Mouse (Mus musculus): ENCODE data around the gene Spata45. TPM values are rescaled to one million over a fixed set of nuclear protein-coding genes. Genes with fewer than 3 reads are reported as not detected.

Spata45 gene
- polyA plus RNA-seq, 2 experiments, result not detected

- TF ChIP-seq CTCF (IDR thresholded peaks at IDR 0.05; ENCODE audit: low read depth) (no peak), EP300 (IDR thresholded peaks at IDR 0.05; ENCODE audit: low read depth) (no peak)
- 78% methylated on average over 3 of the region's 3 CpGs for WGBS (ENCODE audit: insufficient replicate concordance)
Measured at GRCm38 (mm10) chr1:191053555-191053954, 17.1 kb downstream of the Spata45 start.

GRCm38 (mm10) chr1:191054870-191055532, 18.6 kb downstream of the Spata45 start:
- DNase-seq (ENCODE audit: low read depth in 3 of 3, low spot score in 3 of 3), result peak; percentile 54 to 64 (median 57)
- TF ChIP-seq CTCF (IDR thresholded peaks at IDR 0.05; ENCODE audit: low read depth) (peak; percentile 52), EP300 (IDR thresholded peaks at IDR 0.05; ENCODE audit: low read depth) (peak; percentile 57)
- Histone ChIP-seq H3K36me3 (replicated peaks; ENCODE audit: control insufficient read depth, insufficient read depth, low read depth) (no peaks in the 10 kb centered on the region), H3K9me3 (ENCODE audit: control insufficient read depth, low read length) (no peaks in the 10 kb centered on the region), H3K4me2 (ENCODE audit: low read depth) (peak overlapping the region; percentile 32), H3K27ac (peak overlapping the region; percentile 68), H3K9ac (replicated peaks) (no peak overlapping the region), H3K4me3 (ENCODE audit: insufficient read depth in 1 of 2, low read depth in 2 of 2, low read length in 2 of 2) (no peak overlapping the region), H3K4me1 (replicated peaks; ENCODE audit: control insufficient read depth in 2 of 2, insufficient read depth in 2 of 2, low read length in 1 of 2) (peaks cover 7 to 14% of the 10 kb centered on the region in 2 experiments; a peak in 3 of 4 replicates), H3K27me3 (ENCODE audit: control insufficient read depth, insufficient read depth, low read length) (no peaks in the 10 kb centered on the region)
- ATAC-seq (ENCODE audit: insufficient read depth), result peak; percentile 88
- 26% methylated on average over 8 of the region's 8 CpGs for WGBS (ENCODE audit: insufficient replicate concordance)

More at GRCm38 (mm10) chr1:191053555-191053954, 17.1 kb downstream of the Spata45 start:
- H3K27ac ChIP-seq, result no peak overlapping the region
- peaks cover 7 to 14% of the 10 kb centered on the region in 2 experiments; a peak in 3 of 4 replicates for H3K4me1 ChIP-seq (replicated peaks; ENCODE audit: control insufficient read depth in 2 of 2, insufficient read depth in 2 of 2, low read length in 1 of 2)
- DNase-seq (ENCODE audit: low read depth in 3 of 3, low spot score in 3 of 3), result no peak
- H3K9me3 ChIP-seq (ENCODE audit: control insufficient read depth, low read length), result no peaks in the 10 kb centered on the region
- no peak overlapping the region for H3K9ac ChIP-seq (replicated peaks)
- no peak overlapping the region for H3K4me3 ChIP-seq (ENCODE audit: insufficient read depth in 1 of 2, low read depth in 2 of 2, low read length in 2 of 2)
- H3K36me3 ChIP-seq (replicated peaks; ENCODE audit: control insufficient read depth, insufficient read depth, low read depth), result no peaks in the 10 kb centered on the region
- no peak overlapping the region for H3K4me2 ChIP-seq (ENCODE audit: low read depth)
- ATAC-seq (ENCODE audit: insufficient read depth), result no peak
- H3K27me3 ChIP-seq (ENCODE audit: control insufficient read depth, insufficient read depth, low read length), result no peaks in the 10 kb centered on the region

- peaks cover 7 to 14% of the 10 kb centered on the region in 2 experiments; a peak in 3 of 4 replicates for H3K4me1 ChIP-seq (replicated peaks; ENCODE audit: control insufficient read depth in 2 of 2, insufficient read depth in 2 of 2, low read length in 1 of 2)
- TF ChIP-seq EP300 (IDR thresholded peaks at IDR 0.05; ENCODE audit: low read depth) (no peak; the same call in 1 of the 2 replicates), CTCF (IDR thresholded peaks at IDR 0.05; ENCODE audit: low read depth) (peak; percentile 45)
- no peak for DNase-seq (ENCODE audit: low read depth in 3 of 3, low spot score in 3 of 3)
- no peaks in the 10 kb centered on the region for H3K36me3 ChIP-seq (replicated peaks; ENCODE audit: control insufficient read depth, insufficient read depth, low read depth)
- peak; percentile 71 for ATAC-seq (ENCODE audit: insufficient read depth)
- H3K27me3 ChIP-seq (ENCODE audit: control insufficient read depth, insufficient read depth, low read length), result no peaks in the 10 kb centered on the region
- no peak overlapping the region for H3K4me2 ChIP-seq (ENCODE audit: low read depth)
- no peak overlapping the region for H3K9ac ChIP-seq (replicated peaks)
- H3K27ac ChIP-seq, result peak overlapping the region; percentile 68; the same call in 1 of the 2 replicates
- H3K4me3 ChIP-seq (ENCODE audit: insufficient read depth in 1 of 2, low read depth in 2 of 2, low read length in 2 of 2), result no peak overlapping the region
- WGBS (ENCODE audit: insufficient replicate concordance), result 36% methylated on average over 2 of the region's 2 CpGs
- no peaks in the 10 kb centered on the region for H3K9me3 ChIP-seq (ENCODE audit: control insufficient read depth, low read length)
Measured at GRCm38 (mm10) chr1:191055533-191055873, 19.1 kb downstream of the Spata45 start.

GRCm38 (mm10) chr1:191057461-191057860, 21.0 kb downstream of the Spata45 start:
- ATAC-seq (ENCODE audit: insufficient read depth) (no peak), DNase-seq (ENCODE audit: low read depth in 3 of 3, low spot score in 3 of 3) (no peak)
- H3K36me3 ChIP-seq (replicated peaks; ENCODE audit: control insufficient read depth, insufficient read depth, low read depth), result no peaks in the 10 kb centered on the region
- no peak overlapping the region for H3K4me3 ChIP-seq (ENCODE audit: insufficient read depth in 1 of 2, low read depth in 2 of 2, low read length in 2 of 2)
- TF ChIP-seq EP300 (IDR thresholded peaks at IDR 0.05; ENCODE audit: low read depth) (no peak), CTCF (IDR thresholded peaks at IDR 0.05; ENCODE audit: low read depth) (peak; percentile 32; the same call in 1 of the 2 replicates)
- H3K9me3 ChIP-seq (ENCODE audit: control insufficient read depth, low read length), result no peaks in the 10 kb centered on the region
- H3K9ac ChIP-seq (replicated peaks), result no peak overlapping the region
- H3K27me3 ChIP-seq (ENCODE audit: control insufficient read depth, insufficient read depth, low read length), result no peaks in the 10 kb centered on the region
- peaks cover 9 to 20% of the 10 kb centered on the region in 2 experiments; a peak in 3 of 4 replicates for H3K4me1 ChIP-seq (replicated peaks; ENCODE audit: control insufficient read depth in 2 of 2, insufficient read depth in 2 of 2, low read length in 1 of 2)
- H3K27ac ChIP-seq, result no peak overlapping the region
- no peak overlapping the region for H3K4me2 ChIP-seq (ENCODE audit: low read depth)
- 58% methylated on average over 3 of the region's 3 CpGs for WGBS (ENCODE audit: insufficient replicate concordance)

GRCm38 (mm10) chr1:191062241-191062780, 25.9 kb downstream of the Spata45 start:
- Histone ChIP-seq H3K36me3 (replicated peaks; ENCODE audit: control insufficient read depth, insufficient read depth, low read depth) (peaks cover 22% of the 10 kb centered on the region), H3K27ac (peak overlapping the region; percentile 16; the same call in 1 of the 2 replicates), H3K27me3 (ENCODE audit: control insufficient read depth, insufficient read depth, low read length) (no peaks in the 10 kb centered on the region), H3K4me3 (ENCODE audit: insufficient read depth in 1 of 2, low read depth in 2 of 2, low read length in 2 of 2) (peak overlapping the region; percentile 91 to 93), H3K4me2 (ENCODE audit: low read depth) (peak overlapping the region; percentile 88), H3K9me3 (ENCODE audit: control insufficient read depth, low read length) (no peaks in the 10 kb centered on the region), H3K9ac (replicated peaks) (peak overlapping the region; percentile 88), H3K4me1 (replicated peaks; ENCODE audit: control insufficient read depth in 2 of 2, insufficient read depth in 2 of 2, low read length in 1 of 2) (peaks cover 11 to 14% of the 10 kb centered on the region in 2 experiments)
- WGBS (ENCODE audit: insufficient replicate concordance), result 3% methylated on average over 15 of the region's 15 CpGs
- TF ChIP-seq EP300 (IDR thresholded peaks at IDR 0.05; ENCODE audit: low read depth), result no peak
- no peak for TF ChIP-seq CTCF (IDR thresholded peaks at IDR 0.05; ENCODE audit: low read depth)
- DNase-seq (ENCODE audit: low read depth in 3 of 3, low spot score in 3 of 3) (no peak), ATAC-seq (ENCODE audit: insufficient read depth) (peak; percentile 42; the same call in 1 of the 2 replicates)
